Mouse (Mus musculus) gastrocnemius, adult 8-10 months (tissue): ENCODE measurements at regions not wholly inside any gene's neighbourhood (a gene's known extent, or its start where the extent isn't known, plus 50 kb on each side); places are given as distances from the start of the nearest gene placed in this dataset.

Source experiments
- DNase-seq, 2 experiments: peaks; one replicate each; pipeline ENCODE4 v3.0.0; 2022; ENCODE audit warnings: low spot score in 2 of 2

- DNase-seq: no peak
Measured at GRCm38 (mm10) chr4:124451131-124451530, 159.5 kb downstream of the 3100002H09Rik start.

GRCm38 (mm10) chr4:124446615-124447014 lies 164.0 kb downstream of the 3100002H09Rik start:
- DNase-seq: no peak

- no peak for DNase-seq
Measured at GRCm38 (mm10) chr4:124443613-124444108, 166.9 kb downstream of the 3100002H09Rik start.

GRCm38 (mm10) chr4:124443130-124443503 lies 167.5 kb downstream of the 3100002H09Rik start:
- DNase-seq: no peak

GRCm38 (mm10) chr4:124442491-124443129 lies 168.0 kb downstream of the 3100002H09Rik start:
- no peak for DNase-seq

GRCm38 (mm10) chr4:124441737-124442487 lies 168.7 kb downstream of the 3100002H09Rik start:
- no peak for DNase-seq

GRCm38 (mm10) chr4:124435040-124435434 lies 175.6 kb downstream of the 3100002H09Rik start:
- no peak for DNase-seq

GRCm38 (mm10) chr4:124434059-124435039 lies 176.3 kb downstream of the 3100002H09Rik start:
- no peak for DNase-seq

- DNase-seq: no peak
Measured at GRCm38 (mm10) chr4:124433506-124433905, 177.1 kb downstream of the 3100002H09Rik start.

GRCm38 (mm10) chr4:124431193-124431592 lies 179.4 kb downstream of the 3100002H09Rik start:
- DNase-seq: no peak

- no peak for DNase-seq
Measured at GRCm38 (mm10) chr4:124428844-124429243, 181.8 kb downstream of the 3100002H09Rik start.

- no peak for DNase-seq
Measured at GRCm38 (mm10) chr4:124422406-124422805, 188.2 kb downstream of the 3100002H09Rik start.

- no peak for DNase-seq
Measured at GRCm38 (mm10) chr4:124418431-124418830, 192.2 kb downstream of the 3100002H09Rik start.

GRCm38 (mm10) chr4:124417176-124417575 lies 193.4 kb downstream of the 3100002H09Rik start:
- DNase-seq: no peak

GRCm38 (mm10) chr4:124416266-124416665 lies 194.3 kb downstream of the 3100002H09Rik start:
- DNase-seq: no peak

GRCm38 (mm10) chr4:124414386-124414785 lies 196.2 kb downstream of the 3100002H09Rik start:
- DNase-seq: no peak

- DNase-seq: no peak
Measured at GRCm38 (mm10) chr4:124409279-124409678, 201.3 kb downstream of the 3100002H09Rik start.

GRCm38 (mm10) chr4:124402075-124402474 lies 208.5 kb downstream of the 3100002H09Rik start:
- DNase-seq: no peak

GRCm38 (mm10) chr4:124400741-124401140 lies 209.9 kb downstream of the 3100002H09Rik start:
- DNase-seq: no peak

- no peak for DNase-seq
Measured at GRCm38 (mm10) chr4:124400136-124400675, 210.4 kb downstream of the 3100002H09Rik start.

- DNase-seq: no peak
Measured at GRCm38 (mm10) chr4:124398354-124398753, 212.2 kb downstream of the 3100002H09Rik start.
